Mouse (Mus musculus) brain, embryonic 14.5 days (tissue): ENCODE measurements at regions not wholly inside any gene's neighbourhood (a gene's known extent, or its start where the extent isn't known, plus 50 kb on each side); places are given as distances from the start of the nearest gene placed in this dataset.

Experiments
- DNase-seq: peaks from one replicate; pipeline ENCODE4 v3.0.0-alpha.2; 2011; ENCODE audit warnings: low read depth
- CTCF ChIP-seq: fragments of 200-500 bp; IDR thresholded peaks from 2 replicates; pipeline ENCODE4 v1.5.1; 2012; ENCODE audit warnings: inconsistent platforms, mild to moderate bottlenecking, moderate library complexity, borderline replicate concordance; ENCODE audit not compliant: insufficient read depth, insufficient read length; ENCODE audit errors: extremely low read depth
- POLR2A ChIP-seq: fragments of 200-500 bp; IDR thresholded peaks from 2 replicates; pipeline ENCODE4 v1.6.1; 2012; ENCODE audit warnings: mild to moderate bottlenecking, inconsistent platforms, borderline replicate concordance; ENCODE audit not compliant: poor library complexity, insufficient read depth, insufficient read length, severe bottlenecking; ENCODE audit errors: extremely low read depth

GRCm38 (mm10) chr7:36352761-36353160, 345.2 kb upstream of the Tshz3 start:
- peak; percentile 75 for DNase-seq
- TF ChIP-seq POLR2A (no peak), CTCF (no peak)

- no peak for DNase-seq
- no peak for TF ChIP-seq POLR2A
- TF ChIP-seq CTCF = no peak
Measured at GRCm38 (mm10) chr7:36350616-36351015, 347.3 kb upstream of the Tshz3 start.

- no peak for TF ChIP-seq CTCF
- no peak for TF ChIP-seq POLR2A
- DNase-seq = no peak
Measured at GRCm38 (mm10) chr7:36348195-36348594, 349.7 kb upstream of the Tshz3 start.

- TF ChIP-seq POLR2A = no peak
- no peak for TF ChIP-seq CTCF
- DNase-seq = no peak
Measured at GRCm38 (mm10) chr7:36334857-36335256, 363.1 kb upstream of the Tshz3 start.

DNA sequence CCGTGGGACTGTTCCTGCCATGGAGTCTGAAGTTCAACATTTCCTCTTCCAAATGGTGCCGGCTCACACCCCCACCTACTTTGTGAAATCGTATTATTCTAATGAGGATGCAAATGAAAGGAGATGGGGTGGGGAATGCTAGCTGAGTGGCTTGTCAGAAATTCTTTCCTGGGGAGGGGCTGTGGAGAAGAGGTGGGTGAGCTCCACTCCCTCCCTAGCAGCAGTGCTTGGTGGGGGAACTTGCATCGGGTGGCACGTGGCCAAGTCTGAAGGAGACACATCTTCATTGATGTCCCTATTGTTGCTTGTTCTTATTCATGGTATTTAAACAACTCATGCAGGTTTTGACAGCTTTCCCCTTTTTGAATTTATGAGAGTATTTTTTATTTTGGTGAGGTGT, 363.8 kb upstream of the Tshz3 start:
- TF ChIP-seq CTCF = no peak
- TF ChIP-seq POLR2A = no peak

GRCm38 (mm10) chr7:36332633-36333032, 365.3 kb upstream of the Tshz3 start:
- TF ChIP-seq POLR2A = no peak
- no peak for TF ChIP-seq CTCF
- DNase-seq = peak; percentile 36

More for the DNA sequence above, 363.8 kb upstream of the Tshz3 start:
- peak; percentile 47 for DNase-seq

GRCm38 (mm10) chr7:36328141-36328540, 369.8 kb upstream of the Tshz3 start:
- no peak for TF ChIP-seq CTCF
- no peak for TF ChIP-seq POLR2A
- DNase-seq = no peak

DNA sequence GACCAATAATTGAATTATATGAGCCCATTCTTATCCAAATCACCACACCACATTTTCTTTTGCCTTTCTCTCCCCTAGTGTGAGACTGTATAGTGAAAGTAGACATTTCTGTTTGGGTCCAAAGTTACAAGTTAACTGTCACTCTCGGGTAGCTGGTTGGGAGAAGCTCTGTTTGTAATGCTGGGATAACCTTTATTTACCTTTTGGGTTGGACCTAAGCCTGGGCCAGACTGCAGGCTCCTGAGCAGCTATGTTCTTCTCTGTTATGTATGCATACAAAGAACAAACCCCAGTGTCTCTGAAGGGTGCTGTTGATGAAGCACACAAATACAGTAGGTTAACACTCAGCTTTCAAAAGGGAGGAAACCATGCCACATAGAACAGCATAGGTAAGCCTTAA, 373.9 kb upstream of the Tshz3 start:
- no peak for TF ChIP-seq CTCF
- TF ChIP-seq POLR2A = no peak
- DNase-seq = no peak

GRCm38 (mm10) chr7:36322181-36322580, 375.7 kb upstream of the Tshz3 start:
- no peak for TF ChIP-seq CTCF
- no peak for TF ChIP-seq POLR2A
- DNase-seq = no peak

DNA sequence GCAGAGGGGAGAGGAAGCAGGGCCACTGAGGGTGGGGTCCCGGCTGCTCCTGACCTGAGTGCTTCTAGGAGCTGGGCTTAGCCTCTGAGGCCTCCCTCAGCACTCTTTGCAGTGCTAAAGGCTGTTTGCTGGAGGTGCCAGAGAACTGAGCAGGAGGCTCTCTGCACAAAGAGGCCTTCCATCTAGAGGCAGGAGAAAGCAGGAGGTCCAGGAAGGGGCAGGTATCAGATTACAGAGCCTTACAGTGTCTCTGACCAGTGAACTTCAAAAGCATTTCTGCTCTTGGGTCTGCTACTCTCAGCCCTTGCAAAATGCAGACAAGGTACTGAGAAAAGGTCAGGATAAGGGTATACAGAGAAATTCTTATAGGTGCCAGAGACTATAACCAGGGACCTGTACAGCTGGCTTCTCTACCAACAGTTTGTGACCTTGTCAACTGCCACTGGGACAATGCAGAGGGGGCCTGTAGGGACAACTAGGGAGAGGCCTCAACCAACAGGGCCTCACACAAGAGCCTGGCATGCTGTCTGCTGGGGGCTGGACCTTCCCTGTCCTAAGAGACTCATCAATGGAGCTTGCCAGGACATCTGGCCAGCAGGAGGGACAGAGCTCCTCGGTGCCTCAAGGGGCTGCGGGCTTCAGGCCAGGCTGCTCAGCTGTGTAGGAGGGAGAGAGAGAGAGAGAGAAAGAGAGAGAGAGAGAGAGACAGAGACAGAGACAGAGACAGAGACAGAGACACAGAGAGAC, 380.3 kb upstream of the Tshz3 start:
- no peak for TF ChIP-seq CTCF
- TF ChIP-seq POLR2A = no peak
- DNase-seq = no peak

- TF ChIP-seq POLR2A (no peak), CTCF (no peak)
- DNase-seq = no peak
Measured at GRCm38 (mm10) chr7:36313751-36314150, 384.2 kb upstream of the Tshz3 start.

DNA sequence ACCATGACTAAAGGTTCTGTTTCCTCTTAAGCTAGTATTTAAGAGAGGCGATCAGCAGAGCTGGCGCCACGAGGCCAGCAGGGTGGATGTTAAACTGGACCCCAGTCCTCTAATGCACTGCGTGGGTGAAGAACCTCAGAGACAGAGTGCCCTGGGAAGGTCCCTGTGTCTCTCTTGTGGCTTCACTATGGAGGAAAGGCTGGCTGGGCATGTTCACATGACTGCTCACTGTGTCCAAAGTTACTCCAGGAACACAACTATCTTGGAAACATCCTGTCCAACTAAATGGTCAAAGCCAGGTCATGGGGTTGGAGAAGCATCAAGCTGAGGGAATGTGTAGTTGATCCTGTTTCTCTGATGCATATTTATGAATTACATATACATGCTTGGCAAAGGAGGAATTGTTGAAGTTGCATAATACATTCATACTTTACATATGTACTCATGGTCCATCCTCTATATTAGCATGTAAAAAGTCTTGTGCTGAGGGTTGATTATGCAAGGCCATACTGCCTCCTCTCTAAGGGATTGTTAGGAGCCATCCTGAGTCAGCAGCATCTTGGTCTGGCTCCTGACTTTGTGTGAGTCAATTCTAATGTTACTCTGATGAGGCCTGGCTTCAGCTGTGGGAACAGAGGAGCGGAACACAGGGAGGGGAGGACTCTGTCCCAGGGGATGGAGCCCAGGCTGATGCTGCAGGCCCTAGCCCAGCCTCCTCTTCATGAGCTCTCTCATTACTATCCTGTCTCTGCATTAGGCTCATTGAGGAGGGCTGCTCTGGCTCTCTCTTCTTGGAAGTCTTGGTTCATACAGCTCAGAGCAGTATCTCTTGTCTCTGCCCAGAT, 387.9 kb upstream of the Tshz3 start:
- TF ChIP-seq CTCF (no peak), POLR2A (no peak)
- no peak for DNase-seq

DNA sequence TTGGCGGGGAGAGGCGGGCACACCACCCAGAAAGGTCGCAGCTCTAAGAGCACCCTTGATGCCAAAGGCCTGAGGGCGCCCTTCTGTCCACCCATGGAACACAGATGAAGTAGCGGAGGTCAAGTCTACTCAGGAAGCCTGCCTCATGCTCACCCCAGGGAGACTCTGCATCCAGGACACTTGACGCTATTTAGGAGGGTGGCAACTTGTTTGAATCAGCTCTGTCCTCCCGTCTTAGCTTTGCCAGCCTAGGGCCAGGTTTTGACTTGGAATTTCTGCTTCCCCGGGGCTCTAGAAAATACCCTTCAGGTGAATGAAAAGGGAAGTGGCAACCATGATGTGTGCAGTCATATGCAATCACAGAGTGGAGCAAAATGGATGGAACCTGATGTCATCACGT, 389.2 kb upstream of the Tshz3 start:
- TF ChIP-seq CTCF = no peak
- TF ChIP-seq POLR2A = no peak
- DNase-seq = no peak
